Mouse (Mus musculus): Measurements from ENCODE around the gene Ptgdr.
"Not testable (repeated sequence)": the region's sequence is repeated elsewhere in the genome, so short reads cannot be mapped to it uniquely, and the experiment has no call there.

Gene Ptgdr

GRCm38 (mm10) chr14:44858868-44859613 is at the start of gene Ptgdr:
TSS of gene Ptgdr (minus strand) at chr14:44859375.
- DNase-seq (ENCODE audit: low read depth, low spot score): no peak

- no peak for DNase-seq (ENCODE audit: low read depth, low spot score)
These were observed 48.6 kb upstream of the Ptgdr start for GRCm38 (mm10) chr14:44907774-44908173.

GRCm38 (mm10) chr14:44904199-44904598 is 45.0 kb upstream of the Ptgdr start:
- no peak for DNase-seq (ENCODE audit: low read depth, low spot score)

- not testable (repeated sequence) for DNase-seq (ENCODE audit: low read depth, low spot score)
These were observed 42.6 kb upstream of the Ptgdr start for GRCm38 (mm10) chr14:44901735-44902134.

GRCm38 (mm10) chr14:44891387-44892132 is 32.4 kb upstream of the Ptgdr start:
- no peak for DNase-seq (ENCODE audit: low read depth, low spot score)

- DNase-seq (ENCODE audit: low read depth, low spot score): no peak
These were observed 10.5 kb upstream of the Ptgdr start for GRCm38 (mm10) chr14:44869686-44870085.

- DNase-seq (ENCODE audit: low read depth, low spot score): no peak
These were observed 6.5 kb upstream of the Ptgdr start for GRCm38 (mm10) chr14:44865661-44866060.

GRCm38 (mm10) chr14:44863086-44863485 is 3.9 kb upstream of the Ptgdr start:
- DNase-seq (ENCODE audit: low read depth, low spot score): peak; percentile 12

- DNase-seq (ENCODE audit: low read depth, low spot score): no peak
These were observed 2.0 kb upstream of the Ptgdr start for GRCm38 (mm10) chr14:44861161-44861560.

- no peak for DNase-seq (ENCODE audit: low read depth, low spot score)
These were observed 803 bp downstream of the Ptgdr start for GRCm38 (mm10) chr14:44858372-44858771.

GRCm38 (mm10) chr14:44850637-44851036 is 8.5 kb downstream of the Ptgdr start:
- DNase-seq (ENCODE audit: low read depth, low spot score): peak; percentile 27

- DNase-seq (ENCODE audit: low read depth, low spot score): no peak
These were observed 11.4 kb downstream of the Ptgdr start for GRCm38 (mm10) chr14:44847740-44848139.

- peak; percentile 59 for DNase-seq (ENCODE audit: low read depth, low spot score)
These were observed 12.5 kb downstream of the Ptgdr start for GRCm38 (mm10) chr14:44846558-44847263.

- DNase-seq (ENCODE audit: low read depth, low spot score): no peak
These were observed 15.1 kb downstream of the Ptgdr start for GRCm38 (mm10) chr14:44843768-44844755.

GRCm38 (mm10) chr14:44838685-44839084 is 20.5 kb downstream of the Ptgdr start:
- DNase-seq (ENCODE audit: low read depth, low spot score): no peak

- DNase-seq (ENCODE audit: low read depth, low spot score): no peak
These were observed 24.0 kb downstream of the Ptgdr start for GRCm38 (mm10) chr14:44835132-44835531.

- DNase-seq (ENCODE audit: low read depth, low spot score): not testable (repeated sequence)
These were observed 25.0 kb downstream of the Ptgdr start for GRCm38 (mm10) chr14:44834134-44834533.

- not testable (repeated sequence) for DNase-seq (ENCODE audit: low read depth, low spot score)
These were observed 26.1 kb downstream of the Ptgdr start for GRCm38 (mm10) chr14:44833096-44833495.

GRCm38 (mm10) chr14:44827736-44828135 is 31.4 kb downstream of the Ptgdr start:
- no peak for DNase-seq (ENCODE audit: low read depth, low spot score)

- no peak for DNase-seq (ENCODE audit: low read depth, low spot score)
These were observed 37.8 kb downstream of the Ptgdr start for GRCm38 (mm10) chr14:44821177-44822057.

All from brain, adult 2 months (tissue).